Mouse (Mus musculus): Measurements from ENCODE around the gene Prkg1. TPM values are rescaled to one million over a fixed set of nuclear protein-coding genes. Genes with fewer than 3 reads are reported as not detected.
"Not testable (repeated sequence)": the region's sequence is repeated elsewhere in the genome, so short reads cannot be mapped to it uniquely, and the experiment has no call there.

Gene Prkg1
- polyA plus RNA-seq, 1 experiment from 2014 or later, result 4.9 TPM

GRCm38 (mm10) chr19:31383881-31384280, 381.0 kb downstream of the Prkg1 start:
- Histone ChIP-seq H3K27me3 (ENCODE audit: control insufficient read depth, insufficient read depth, low read depth, low read length) (no peaks in the 10 kb centered on the region), H3K4me3 (ENCODE audit: low read depth, low read length) (no peak overlapping the region), H3K9me3 (replicated peaks; ENCODE audit: control insufficient read depth, low read length, poor library complexity, severe bottlenecking) (no peaks in the 10 kb centered on the region), H3K4me2 (ENCODE audit: low read length) (peak overlapping the region; percentile 21), H3K9ac (ENCODE audit: low read depth, low read length) (no peak overlapping the region), H3K27ac (ENCODE audit: low read length) (peak overlapping the region; percentile 70; the same call in 1 of the 2 replicates), H3K4me1 (ENCODE audit: control insufficient read depth, insufficient read depth, low read length) (peaks cover 7% of the 10 kb centered on the region), H3K36me3 (ENCODE audit: control insufficient read depth, insufficient read depth, low read length) (no peaks in the 10 kb centered on the region)
- peak; percentile 97 for ATAC-seq
- 38% methylated on average over 5 of the region's 5 CpGs for WGBS

- 83% methylated on average over 1 of the region's 1 CpGs for WGBS
- no peak for ATAC-seq
- Histone ChIP-seq H3K4me2 (ENCODE audit: low read length) (no peak overlapping the region), H3K27me3 (ENCODE audit: control insufficient read depth, insufficient read depth, low read depth, low read length) (no peaks in the 10 kb centered on the region), H3K4me3 (ENCODE audit: low read depth, low read length) (no peak overlapping the region), H3K36me3 (ENCODE audit: control insufficient read depth, insufficient read depth, low read length) (no peaks in the 10 kb centered on the region), H3K9ac (ENCODE audit: low read depth, low read length) (no peak overlapping the region), H3K9me3 (replicated peaks; ENCODE audit: control insufficient read depth, low read length, poor library complexity, severe bottlenecking) (no peaks in the 10 kb centered on the region), H3K27ac (ENCODE audit: low read length) (no peak overlapping the region), H3K4me1 (ENCODE audit: control insufficient read depth, insufficient read depth, low read length) (no peaks in the 10 kb centered on the region)
Measured at GRCm38 (mm10) chr19:31370106-31370505, 394.7 kb downstream of the Prkg1 start.

- ATAC-seq, result no peak
- H3K27ac ChIP-seq (ENCODE audit: low read length), result no peak overlapping the region
- 92% methylated on average over 1 of the region's 1 CpGs for WGBS
- no peaks in the 10 kb centered on the region for H3K27me3 ChIP-seq (ENCODE audit: control insufficient read depth, insufficient read depth, low read depth, low read length)
- H3K4me1 ChIP-seq (ENCODE audit: control insufficient read depth, insufficient read depth, low read length), result no peaks in the 10 kb centered on the region
- H3K9me3 ChIP-seq (replicated peaks; ENCODE audit: control insufficient read depth, low read length, poor library complexity, severe bottlenecking), result no peaks in the 10 kb centered on the region; the same call in 1 of the 2 replicates
- no peak overlapping the region for H3K4me3 ChIP-seq (ENCODE audit: low read depth, low read length)
- no peak overlapping the region for H3K4me2 ChIP-seq (ENCODE audit: low read length)
- no peaks in the 10 kb centered on the region for H3K36me3 ChIP-seq (ENCODE audit: control insufficient read depth, insufficient read depth, low read length)
- H3K9ac ChIP-seq (ENCODE audit: low read depth, low read length), result no peak overlapping the region
Measured at GRCm38 (mm10) chr19:31369116-31369515, 395.7 kb downstream of the Prkg1 start.

- 73% methylated on average over 4 of the region's 4 CpGs for WGBS
- no peak overlapping the region for H3K4me2 ChIP-seq (ENCODE audit: low read length)
- H3K36me3 ChIP-seq (ENCODE audit: control insufficient read depth, insufficient read depth, low read length), result no peaks in the 10 kb centered on the region
- no peaks in the 10 kb centered on the region; the same call in 1 of the 2 replicates for H3K9me3 ChIP-seq (replicated peaks; ENCODE audit: control insufficient read depth, low read length, poor library complexity, severe bottlenecking)
- H3K4me1 ChIP-seq (ENCODE audit: control insufficient read depth, insufficient read depth, low read length), result no peaks in the 10 kb centered on the region
- no peak overlapping the region for H3K9ac ChIP-seq (ENCODE audit: low read depth, low read length)
- no peak overlapping the region for H3K4me3 ChIP-seq (ENCODE audit: low read depth, low read length)
- ATAC-seq, result no peak
- H3K27me3 ChIP-seq (ENCODE audit: control insufficient read depth, insufficient read depth, low read depth, low read length), result no peaks in the 10 kb centered on the region
- H3K27ac ChIP-seq (ENCODE audit: low read length), result no peak overlapping the region
Measured at GRCm38 (mm10) chr19:31362051-31362450, 402.8 kb downstream of the Prkg1 start.

GRCm38 (mm10) chr19:31361575-31361974, 403.3 kb downstream of the Prkg1 start:
- no peak for ATAC-seq
- Histone ChIP-seq H3K36me3 (ENCODE audit: control insufficient read depth, insufficient read depth, low read length) (no peaks in the 10 kb centered on the region), H3K9ac (ENCODE audit: low read depth, low read length) (no peak overlapping the region), H3K27me3 (ENCODE audit: control insufficient read depth, insufficient read depth, low read depth, low read length) (no peaks in the 10 kb centered on the region), H3K4me1 (ENCODE audit: control insufficient read depth, insufficient read depth, low read length) (no peaks in the 10 kb centered on the region), H3K9me3 (replicated peaks; ENCODE audit: control insufficient read depth, low read length, poor library complexity, severe bottlenecking) (no peaks in the 10 kb centered on the region; the same call in 1 of the 2 replicates), H3K4me2 (ENCODE audit: low read length) (no peak overlapping the region), H3K4me3 (ENCODE audit: low read depth, low read length) (no peak overlapping the region), H3K27ac (ENCODE audit: low read length) (no peak overlapping the region)
- 62% methylated on average over 5 of the region's 5 CpGs for WGBS

GRCm38 (mm10) chr19:31361161-31361560, 403.7 kb downstream of the Prkg1 start:
- no peaks in the 10 kb centered on the region for H3K4me1 ChIP-seq (ENCODE audit: control insufficient read depth, insufficient read depth, low read length)
- WGBS, result 58% methylated on average over 3 of the region's 3 CpGs
- H3K9me3 ChIP-seq (replicated peaks; ENCODE audit: control insufficient read depth, low read length, poor library complexity, severe bottlenecking), result no peaks in the 10 kb centered on the region; the same call in 1 of the 2 replicates
- H3K27me3 ChIP-seq (ENCODE audit: control insufficient read depth, insufficient read depth, low read depth, low read length), result no peaks in the 10 kb centered on the region
- ATAC-seq, result peak; percentile 54; the same call in 1 of the 2 replicates
- H3K4me3 ChIP-seq (ENCODE audit: low read depth, low read length), result no peak overlapping the region
- no peak overlapping the region for H3K9ac ChIP-seq (ENCODE audit: low read depth, low read length)
- no peak overlapping the region for H3K4me2 ChIP-seq (ENCODE audit: low read length)
- H3K36me3 ChIP-seq (ENCODE audit: control insufficient read depth, insufficient read depth, low read length), result no peaks in the 10 kb centered on the region
- no peak overlapping the region for H3K27ac ChIP-seq (ENCODE audit: low read length)

GRCm38 (mm10) chr19:31354959-31355358, 409.9 kb downstream of the Prkg1 start:
- Histone ChIP-seq H3K4me3 (ENCODE audit: low read depth, low read length) (no peak overlapping the region), H3K36me3 (ENCODE audit: control insufficient read depth, insufficient read depth, low read length) (no peaks in the 10 kb centered on the region), H3K9me3 (replicated peaks; ENCODE audit: control insufficient read depth, low read length, poor library complexity, severe bottlenecking) (no peaks in the 10 kb centered on the region), H3K27ac (ENCODE audit: low read length) (no peak overlapping the region), H3K4me1 (ENCODE audit: control insufficient read depth, insufficient read depth, low read length) (no peaks in the 10 kb centered on the region), H3K27me3 (ENCODE audit: control insufficient read depth, insufficient read depth, low read depth, low read length) (no peaks in the 10 kb centered on the region), H3K9ac (ENCODE audit: low read depth, low read length) (no peak overlapping the region), H3K4me2 (ENCODE audit: low read length) (no peak overlapping the region)
- ATAC-seq, result no peak
- WGBS, result 95% methylated on average over 1 of the region's 1 CpGs

GRCm38 (mm10) chr19:31352784-31353183, 412.0 kb downstream of the Prkg1 start:
- H3K4me2 ChIP-seq (ENCODE audit: low read length); H3K9ac ChIP-seq (ENCODE audit: low read depth, low read length); ATAC-seq; H3K27me3 ChIP-seq (ENCODE audit: control insufficient read depth, insufficient read depth, low read depth, low read length); H3K36me3 ChIP-seq (ENCODE audit: control insufficient read depth, insufficient read depth, low read length); H3K9me3 ChIP-seq (replicated peaks; ENCODE audit: control insufficient read depth, low read length, poor library complexity, severe bottlenecking); H3K4me3 ChIP-seq (ENCODE audit: low read depth, low read length); H3K27ac ChIP-seq (ENCODE audit: low read length); H3K4me1 ChIP-seq (ENCODE audit: control insufficient read depth, insufficient read depth, low read length): not testable (repeated sequence)

GRCm38 (mm10) chr19:31351796-31352195, 413.0 kb downstream of the Prkg1 start:
- H3K27ac ChIP-seq (ENCODE audit: low read length), result no peak overlapping the region
- H3K9ac ChIP-seq (ENCODE audit: low read depth, low read length), result no peak overlapping the region
- WGBS, result 34% methylated on average over 3 of the region's 3 CpGs
- no peaks in the 10 kb centered on the region for H3K36me3 ChIP-seq (ENCODE audit: control insufficient read depth, insufficient read depth, low read length)
- H3K9me3 ChIP-seq (replicated peaks; ENCODE audit: control insufficient read depth, low read length, poor library complexity, severe bottlenecking), result no peaks in the 10 kb centered on the region
- H3K4me1 ChIP-seq (ENCODE audit: control insufficient read depth, insufficient read depth, low read length), result no peaks in the 10 kb centered on the region
- no peaks in the 10 kb centered on the region for H3K27me3 ChIP-seq (ENCODE audit: control insufficient read depth, insufficient read depth, low read depth, low read length)
- no peak overlapping the region for H3K4me3 ChIP-seq (ENCODE audit: low read depth, low read length)
- H3K4me2 ChIP-seq (ENCODE audit: low read length), result no peak overlapping the region
- ATAC-seq, result no peak
